Mouse (Mus musculus): ENCODE measurements around the gene Rnpepl1.

DNA sequence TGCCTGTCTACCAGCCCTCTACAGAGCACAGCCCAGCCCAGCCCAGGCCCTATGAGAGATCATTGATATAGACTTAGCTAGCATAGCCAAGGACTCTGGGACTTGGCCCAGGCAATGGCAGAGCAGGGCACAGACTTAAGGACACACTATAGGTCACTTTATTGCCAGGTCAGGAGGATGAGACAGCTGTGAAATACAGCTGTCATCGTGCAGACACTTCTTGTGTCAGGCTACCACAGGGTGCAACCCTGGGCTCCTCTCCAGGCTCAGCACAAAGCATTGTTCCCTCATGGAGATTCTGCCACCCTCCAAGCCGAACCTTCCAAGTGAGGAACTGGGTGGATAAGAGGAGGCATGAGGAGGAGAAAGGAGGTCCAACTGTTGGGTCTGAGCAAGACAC is 40.6 kb upstream of the Rnpepl1 start:
- TF ChIP-seq CTCF (IDR thresholded peaks at IDR 0.05; ENCODE audit: extremely low read depth, insufficient read depth, insufficient read length, insufficient replicate concordance) (no peak), POLR2A (IDR thresholded peaks at IDR 0.05; ENCODE audit: low read depth, low read length) (no peak)
